Mouse (Mus musculus) ES-E14 (cell line): Measurements from ENCODE around the gene Cse1l.

ENCODE experiments used
- CHD2 ChIP-seq: IDR thresholded peaks from 2 replicates; pipeline ENCODE4 v1.6.1; 2014; ENCODE audit warnings: mild to moderate bottlenecking, low read depth, low read length, inconsistent platforms
- HCFC1 ChIP-seq: IDR thresholded peaks from 2 replicates; pipeline ENCODE4 v1.6.1; 2012; ENCODE audit warnings: low read length, inconsistent platforms, borderline replicate concordance; ENCODE audit not compliant: insufficient read depth
- MAFK ChIP-seq: IDR thresholded peaks from 2 replicates; pipeline ENCODE4 v1.6.1; 2014; ENCODE audit warnings: mild to moderate bottlenecking, low read depth, low read length, inconsistent platforms; ENCODE audit not compliant: insufficient read depth
- ZC3H11A ChIP-seq: IDR thresholded peaks from 2 replicates; pipeline ENCODE4 v1.6.1; 2012; ENCODE audit warnings: low read depth, mild to moderate bottlenecking, inconsistent platforms, low read length, borderline replicate concordance
- ZNF384 ChIP-seq: IDR thresholded peaks from 2 replicates; pipeline ENCODE4 v1.6.1; 2012; ENCODE audit warnings: low read depth, low read length, inconsistent platforms

DNA sequence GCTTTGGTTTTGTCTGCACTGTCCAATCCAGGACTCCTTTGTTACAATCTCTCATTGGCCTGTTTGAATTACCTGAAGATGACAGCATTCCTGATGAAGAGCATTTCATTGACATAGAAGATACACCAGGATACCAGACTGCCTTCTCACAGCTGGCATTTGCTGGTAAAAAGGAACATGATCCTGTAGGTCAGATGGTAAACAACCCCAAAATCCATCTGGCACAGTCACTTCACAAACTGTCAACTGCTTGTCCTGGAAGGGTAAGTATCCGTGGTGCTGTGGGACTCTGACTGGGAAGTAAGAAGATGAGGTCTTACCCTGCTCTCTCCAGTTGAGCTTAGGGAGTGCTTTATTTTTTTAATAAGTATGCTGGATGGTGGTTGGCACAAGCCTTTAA lies 38.5 kb downstream of the Cse1l start:
- TF ChIP-seq CHD2 (no peak), ZNF384 (no peak), HCFC1 (no peak), ZC3H11A (no peak), MAFK (no peak)
